Mouse (Mus musculus) forebrain, embryonic 13.5 days (tissue): ENCODE data around the gene Msrb2. TPM values are rescaled to one million over a fixed set of nuclear protein-coding genes. Genes with fewer than 3 reads are reported as not detected.
A peak's percentile ranks its signal among the peaks of the same experiment; 100 is the strongest.

Experiments used
- ATAC-seq: fragments of 200-750 bp; cut with Nextera tagmentation; 2 replicates; pipeline ENCODE4 v1.8.0; 2017
- H3K27ac ChIP-seq: fragments of 300-500 bp; sonication (generic); 2 replicates; pipeline ENCODE4 v1.5.1; 2015; ENCODE audit warnings: inconsistent platforms, mild to moderate bottlenecking, moderate library complexity
- H3K27me3 ChIP-seq: fragments of 300-500 bp; sonication (generic); 2 replicates; pipeline ENCODE4 v1.6.1; 2015; ENCODE audit warnings: mild to moderate bottlenecking, inconsistent platforms
- H3K36me3 ChIP-seq: fragments of 300-500 bp; sonication (generic); 2 replicates; pipeline ENCODE4 v1.6.1; 2015; ENCODE audit warnings: mild to moderate bottlenecking, inconsistent platforms; ENCODE audit not compliant: poor library complexity, severe bottlenecking
- H3K4me1 ChIP-seq: fragments of 300-500 bp; sonication (generic); 2 replicates; pipeline ENCODE4 v1.6.1; 2015; ENCODE audit warnings: inconsistent platforms
- H3K4me2 ChIP-seq: fragments of 300-500 bp; sonication (generic); 2 replicates; pipeline ENCODE4 v1.6.1; 2015; ENCODE audit warnings: inconsistent platforms, mild to moderate bottlenecking, moderate library complexity
- H3K4me3 ChIP-seq: fragments of 300-500 bp; sonication (generic); 2 replicates; pipeline ENCODE4 v1.5.1; 2015; ENCODE audit warnings: mild to moderate bottlenecking, inconsistent platforms
- H3K9ac ChIP-seq: fragments of 300-500 bp; sonication (generic); 2 replicates; pipeline ENCODE4 v1.6.1; 2015; ENCODE audit warnings: mild to moderate bottlenecking, inconsistent platforms
- H3K9me3 ChIP-seq: fragments of 300-500 bp; sonication (generic); replicated peaks from 2 replicates; pipeline ENCODE4 v1.6.1; 2016; ENCODE audit warnings: inconsistent platforms
- WGBS: fragments of 180-500 bp; shearing (Covaris S2); methylation state at CpG from one replicate; pipeline ENCODE4 v1.1.7; 2015; 5-methylcytosine and 5-hydroxymethylcytosine counted together
- polyA plus RNA-seq: library from polyadenylated mRNA; unstranded; fragments of >200 nt; fragmentation: Nextera tagmentation; extraction: Ambion mirVana; gene quantifications from 2 replicates; pipeline ENCODE4 v1.2.1, GENCODE M21; 2015

Msrb2 gene
- polyA plus RNA-seq, 1 experiment from 2014 or later = 9.8 TPM

DNA sequence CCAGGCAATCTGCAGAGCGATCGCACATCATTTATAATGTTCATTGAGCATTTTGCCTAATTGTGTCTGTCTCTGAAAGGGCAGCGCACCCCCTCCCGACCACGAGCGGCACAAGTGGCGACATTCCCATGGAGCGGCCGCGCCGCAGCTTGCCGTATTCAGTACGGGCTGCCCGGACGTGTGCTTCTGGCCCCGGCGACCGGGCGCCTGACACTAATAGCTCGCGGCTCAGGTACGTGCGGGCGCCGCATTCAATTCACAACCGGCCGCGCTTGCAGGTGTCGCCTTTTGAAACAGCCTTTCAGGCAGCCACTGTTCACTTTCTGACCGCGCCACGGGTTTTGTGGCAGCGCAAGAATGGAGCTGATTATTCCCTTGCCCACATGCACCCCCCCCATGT is 59.5 kb downstream of the Msrb2 start:
- no peaks in the 10 kb centered on the region for H3K9me3 ChIP-seq
- peaks cover 23% of the 10 kb centered on the region for H3K4me1 ChIP-seq
- peak; percentile 57; the same call in 1 of the 2 replicates for ATAC-seq
- H3K36me3 ChIP-seq = no peaks in the 10 kb centered on the region
- H3K27me3 ChIP-seq = peaks cover 94% of the 10 kb centered on the region
- under 1% methylated on average over 33 of the region's 33 CpGs for WGBS
- H3K4me3 ChIP-seq = peak overlapping the region; percentile 34
- H3K9ac ChIP-seq = no peak overlapping the region
- H3K27ac ChIP-seq = no peak overlapping the region
- H3K4me2 ChIP-seq = peak overlapping the region; percentile 59

- no peaks in the 10 kb centered on the region for H3K36me3 ChIP-seq
- ATAC-seq = peak; percentile 48; the same call in 1 of the 2 replicates
- no peak overlapping the region for H3K27ac ChIP-seq
- peaks cover 96% of the 10 kb centered on the region for H3K27me3 ChIP-seq
- no peaks in the 10 kb centered on the region for H3K9me3 ChIP-seq
- WGBS = 1% methylated on average over 18 of the region's 18 CpGs
- peaks cover 23% of the 10 kb centered on the region for H3K4me1 ChIP-seq
- H3K4me3 ChIP-seq = peak overlapping the region; percentile 34
- H3K9ac ChIP-seq = no peak overlapping the region
- peak overlapping the region; percentile 59 for H3K4me2 ChIP-seq
Observed at GRCm38 (mm10) chr2:19431186-19431585, 59.9 kb downstream of the Msrb2 start.

DNA sequence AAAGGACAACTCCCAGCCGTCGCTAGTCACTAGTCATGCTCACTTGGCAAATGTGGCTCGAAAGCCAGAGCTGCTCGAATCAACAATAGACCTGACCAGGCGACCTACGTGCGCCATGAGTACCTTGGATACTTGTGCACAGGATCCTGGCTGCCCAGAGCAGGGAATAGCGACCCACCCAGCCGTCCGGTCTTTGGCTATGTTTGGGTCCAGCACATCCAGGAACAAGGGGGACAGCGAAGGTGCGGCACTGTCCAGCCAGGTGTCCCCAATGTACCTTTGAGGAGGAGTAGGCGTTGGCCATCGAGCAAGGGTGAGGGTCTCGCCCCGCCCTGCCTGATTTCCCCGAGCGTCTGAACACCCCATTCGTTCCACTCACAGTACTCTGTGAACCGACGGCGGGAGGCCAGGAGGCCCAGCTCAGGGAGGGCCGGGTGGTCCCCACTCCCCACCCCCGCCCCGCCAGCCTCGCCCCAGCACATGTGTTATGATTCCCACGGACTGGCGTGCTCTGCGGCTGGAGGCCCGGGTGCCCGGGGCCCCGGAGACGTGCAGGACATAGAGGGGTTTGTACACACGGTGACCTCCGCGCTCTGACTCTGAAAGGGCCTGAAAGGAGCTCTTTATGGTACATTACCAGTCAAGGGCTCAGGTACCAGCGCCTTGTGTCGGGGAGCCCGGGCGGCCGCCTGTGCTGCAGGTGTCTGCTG is 60.5 kb downstream of the Msrb2 start:
- H3K36me3 ChIP-seq = no peaks in the 10 kb centered on the region
- ATAC-seq = peak; percentile 48
- no peak overlapping the region for H3K9ac ChIP-seq
- WGBS = 1% methylated on average over 41 of the region's 41 CpGs
- H3K27me3 ChIP-seq = peaks cover 91% of the 10 kb centered on the region
- H3K4me1 ChIP-seq = peaks cover 23% of the 10 kb centered on the region
- no peaks in the 10 kb centered on the region for H3K9me3 ChIP-seq
- peak overlapping the region; percentile 33 for H3K4me2 ChIP-seq
- H3K27ac ChIP-seq = no peak overlapping the region
- H3K4me3 ChIP-seq = peak overlapping the region; percentile 12; the same call in 1 of the 2 replicates

DNA sequence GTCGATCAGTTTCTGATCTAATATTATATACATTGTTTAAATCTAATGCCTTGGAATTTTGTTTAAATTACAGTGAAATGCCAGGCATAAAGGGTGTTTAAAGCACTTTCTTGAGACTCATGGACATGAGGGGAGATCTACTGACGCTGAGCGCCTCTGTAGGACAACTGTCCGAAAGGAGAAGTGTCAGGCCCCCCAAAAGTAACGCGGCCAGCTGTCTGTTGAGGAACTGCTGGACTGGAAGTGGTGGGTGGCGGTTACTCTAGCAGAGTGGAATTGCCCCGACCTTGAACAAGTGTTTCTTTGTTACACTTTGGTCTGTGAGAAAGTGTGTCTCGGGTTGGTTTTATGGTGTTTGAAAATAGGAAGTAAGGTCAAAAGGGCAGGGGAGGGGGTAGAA is 73.1 kb downstream of the Msrb2 start:
- no peak overlapping the region for H3K27ac ChIP-seq
- WGBS = under 1% methylated on average over 9 of the region's 9 CpGs
- no peak overlapping the region for H3K4me3 ChIP-seq

More for the DNA sequence above, 73.1 kb downstream of the Msrb2 start:
- H3K9ac ChIP-seq = no peak overlapping the region
- H3K4me1 ChIP-seq = peaks cover 28% of the 10 kb centered on the region
- ATAC-seq = no peak
- H3K27me3 ChIP-seq = peaks cover 94% of the 10 kb centered on the region
- no peaks in the 10 kb centered on the region for H3K36me3 ChIP-seq
- H3K4me2 ChIP-seq = no peak overlapping the region
- no peaks in the 10 kb centered on the region for H3K9me3 ChIP-seq

Other genes with a start within 250 kb of the Msrb2 start
- 0.87 and 1.5 TPM in 2 replicates for gene Armc3, start 172.1 kb upstream of the Msrb2 start, polyA plus RNA-seq
- 0.24 and 0.36 TPM in 2 replicates for gene Ptf1a, start 74.2 kb downstream of the Msrb2 start, polyA plus RNA-seq
- gene 4921504E06Rik, start 182.5 kb downstream of the Msrb2 start, polyA plus RNA-seq = not detected in 2 replicates